ENCODE assay signal across 9 mouse cellular contexts in the genomic region with DNA sequence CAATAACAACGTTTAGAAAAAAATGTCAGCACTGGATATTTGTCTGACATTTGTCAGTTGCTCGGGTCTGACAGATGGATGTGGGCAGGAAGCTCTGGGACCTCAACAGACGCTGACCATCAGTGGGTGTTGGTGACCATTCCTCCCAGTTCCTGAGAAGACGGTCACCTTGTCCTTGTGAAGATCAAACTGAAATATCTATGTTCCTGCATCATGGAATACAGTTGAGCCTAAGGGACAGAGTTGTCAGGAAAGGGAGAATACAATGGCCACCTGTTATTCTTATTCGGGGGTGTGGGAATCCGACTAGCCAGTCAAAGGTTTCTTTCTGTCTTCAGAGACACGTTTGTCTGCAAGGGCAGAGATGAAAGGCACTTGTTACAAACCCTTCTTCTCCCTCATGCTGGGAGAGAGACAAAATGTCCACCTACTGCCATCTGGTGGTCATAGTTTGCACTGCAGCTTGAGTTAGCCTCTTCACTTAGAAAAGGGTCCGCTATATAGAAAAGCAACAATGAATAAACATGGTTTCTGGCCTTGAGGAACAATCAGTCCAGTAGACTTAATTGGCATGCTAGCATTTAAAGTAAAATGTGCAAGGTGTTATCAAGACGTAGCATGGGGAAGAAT. TPM values are rescaled to one million over a fixed set of nuclear protein-coding genes. Genes with fewer than 3 reads are reported as not detected.
A peak's percentile ranks its signal among the peaks of the same experiment; 100 is the strongest.
DNase-seq lines count a peak whose midpoint lies in the region; ATAC-seq and TF ChIP-seq lines count a peak whose summit lies in the region.
"Had no signal": no experiment of that assay in that cellular context is flagged by ENCODE, and none has a peak within 500 bp of the region (broad histone marks: within the 10 kb centered on the region; RNA-seq: fewer than 3 reads in every experiment).

No protein-coding gene starts in this region.

- no peaks in the 10 kb centered on the region for H3K79me2 ChIP-seq in MEL (ENCODE audit: control insufficient read depth, insufficient read depth, low read length, poor library complexity)

- no peak overlapping the region for H3K4me3 ChIP-seq in MEL (ENCODE audit: control insufficient read depth in 1 of 2, insufficient read depth in 1 of 2, low read depth in 2 of 2, low read length in 2 of 2)
- no peak overlapping the region for H3K4me3 ChIP-seq in forebrain, embryonic 14.5 days (ENCODE audit: low read depth, low read length)
- H3K4me3 ChIP-seq: liver, embryonic 15.5 days had no signal

- no peak overlapping the region for H3K4me2 ChIP-seq in forebrain, embryonic 14.5 days (ENCODE audit: low read length)
- H3K4me2 ChIP-seq: liver, embryonic 15.5 days had no signal

- peak; percentile 91 for TF ChIP-seq RAD21 in MEL (IDR thresholded peaks at IDR 0.05; ENCODE audit: low read depth, low read length)

- no peak for TF ChIP-seq EP300 in MEL (IDR thresholded peaks at IDR 0.05; ENCODE audit: low read depth in 1 of 2, low read length in 2 of 2)

- H3K9me3 ChIP-seq in MEL (replicated peaks; ENCODE audit: insufficient read depth, low read length) = no peaks in the 10 kb centered on the region
- no peaks in the 10 kb centered on the region for H3K9me3 ChIP-seq in forebrain, embryonic 14.5 days (replicated peaks; ENCODE audit: control insufficient read depth, low read length)
- H3K9me3 ChIP-seq: liver, embryonic 15.5 days had no signal

- WGBS in forebrain, embryonic 14.5 days = 43% methylated on average over 9 of the region's 9 CpGs

- H3K4me1 ChIP-seq in MEL (ENCODE audit: control insufficient read depth in 1 of 2, insufficient read depth in 2 of 2, low read length in 2 of 2) = no peaks in the 10 kb centered on the region
- H3K4me1 ChIP-seq in forebrain, embryonic 14.5 days (ENCODE audit: control insufficient read depth, insufficient read depth, low read length) = no peaks in the 10 kb centered on the region
- H3K4me1 ChIP-seq: liver, embryonic 15.5 days had no signal

- H3K36me3 ChIP-seq in MEL (ENCODE audit: control insufficient read depth in 1 of 2, insufficient read depth in 2 of 2, low read length in 2 of 2) = no peaks in the 10 kb centered on the region
- H3K36me3 ChIP-seq in forebrain, embryonic 14.5 days (ENCODE audit: control insufficient read depth, insufficient read depth, low read length) = no peaks in the 10 kb centered on the region
- H3K36me3 ChIP-seq: liver, embryonic 15.5 days had no signal

- peak; percentile 74 to 86 (median 81) for TF ChIP-seq CTCF in MEL (IDR thresholded peaks at IDR 0.05 in 2 of 3, conservative IDR thresholded peaks at IDR 0.05 in 1 of 3; ENCODE audit: control insufficient read depth in 1 of 3, insufficient read depth in 1 of 3, low read depth in 2 of 3, low read length in 3 of 3, poor library complexity in 1 of 3, severe bottlenecking in 1 of 3)

- TF ChIP-seq POLR2A in MEL (IDR thresholded peaks at IDR 0.05; ENCODE audit: control insufficient read depth in 1 of 2, insufficient read depth in 1 of 2, low read depth in 1 of 2, low read length in 2 of 2, poor library complexity in 1 of 2) = no peak

- peak; percentile 66 for DNase-seq in MEL (ENCODE audit: low read depth, low spot score)
- DNase-seq in c-Kit-positive CD71-positive TER-119-positive erythroid progenitor cells, embryonic 14.5 days (ENCODE audit: low spot score) = peak; percentile 47
- DNase-seq in forebrain, embryonic 14.5 days (ENCODE audit: low spot score) = peak; percentile 91
- DNase-seq in heart, postnatal 4 days = peak; percentile 90
- peak; percentile 69 for DNase-seq in layer of hippocampus, adult 9-10 months (ENCODE audit: low spot score)
- DNase-seq in lung, postnatal 4 days = peak; percentile 40 to 84
- peak; percentile 61 for DNase-seq in retina, postnatal 7 days (ENCODE audit: low read depth, low spot score)
- peak; percentile 54 for DNase-seq in urinary bladder, postnatal 10 days (ENCODE audit: low spot score)

- ATAC-seq in forebrain, embryonic 14.5 days = peak; percentile 74

- H3K27me3 ChIP-seq in MEL (ENCODE audit: control insufficient read depth in 1 of 2, insufficient read depth in 2 of 2, low read length in 2 of 2) = no peaks in the 10 kb centered on the region
- H3K27me3 ChIP-seq in forebrain, embryonic 14.5 days (replicated peaks; ENCODE audit: control insufficient read depth, insufficient read depth, low read length) = no peaks in the 10 kb centered on the region

- H3K9ac ChIP-seq in MEL (ENCODE audit: control insufficient read depth, low read depth, low read length, poor library complexity, severe bottlenecking) = no peak overlapping the region
- H3K9ac ChIP-seq in forebrain, embryonic 14.5 days (ENCODE audit: low read length) = no peak overlapping the region
- H3K9ac ChIP-seq: liver, embryonic 15.5 days had no signal

- no peak overlapping the region for H3K27ac ChIP-seq in MEL (ENCODE audit: control insufficient read depth, low read depth, low read length)
- H3K27ac ChIP-seq in forebrain, embryonic 14.5 days (ENCODE audit: low read depth, low read length) = no peak overlapping the region
- H3K27ac ChIP-seq: liver, embryonic 15.5 days had no signal

TF ChIP-seq in MEL, 35 proteins besides CTCF, POLR2A, EP300 and RAD21:
- peak; percentile 90 for TF ChIP-seq ZC3H11A (IDR thresholded peaks at IDR 0.05; ENCODE audit: low read depth, low read length)
- TF ChIP-seq SMC3 (IDR thresholded peaks at IDR 0.05; ENCODE audit: low read depth, low read length) = peak; percentile 95
- TF ChIP-seq MYB (IDR thresholded peaks at IDR 0.05; ENCODE audit: low read depth, low read length) = no peak

RNA-seq across cellular contexts. Expression of gene Tprg, which starts 23.0 kb away (rescaled TPM):
- total RNA-seq in MEL (2012; rRNA removed) = not detected in 2 replicates
- not detected for polyA plus RNA-seq in MEL (2012; ENCODE audit: insufficient read depth in 1 of 2, insufficient read length in 2 of 2, low read depth in 1 of 2, low replicate concordance in 2 of 2, missing spikeins in 1 of 2)
- not detected in 2 replicates for polyA plus RNA-seq in forebrain, embryonic 14.5 days (2014; fragmentation: Nextera tagmentation; extraction: Ambion mirVana)
- not detected for total RNA-seq in heart, postnatal 4 days (2021)
- polyA plus RNA-seq: liver, embryonic 15.5 days had no signal
